Mouse (Mus musculus): ENCODE data around the gene Actn2.

DNA sequence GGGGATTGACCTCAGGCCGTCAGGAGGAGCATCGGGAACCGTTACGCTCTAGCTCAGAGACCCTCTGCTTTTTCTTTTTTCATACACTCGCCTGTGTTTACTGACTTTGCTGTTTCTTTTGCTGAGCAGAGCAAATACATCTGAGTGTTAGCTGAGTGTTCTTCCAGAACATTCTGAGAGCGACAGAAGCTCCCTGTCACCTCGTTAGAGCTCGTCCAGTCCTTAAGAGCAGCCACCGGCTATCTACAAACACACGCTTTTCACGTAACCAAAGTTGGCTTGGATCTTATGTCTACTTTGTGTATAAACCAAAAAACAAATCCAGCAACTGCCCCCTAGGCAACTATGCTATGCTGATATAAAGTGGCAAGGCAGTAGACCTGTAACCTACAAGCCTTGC is 56.0 kb downstream of the Actn2 start:
- TF ChIP-seq POLR2A (IDR thresholded peaks at IDR 0.05; ENCODE audit: insufficient read depth, low read depth, low read length) (no peak), CTCF (IDR thresholded peaks at IDR 0.05; ENCODE audit: insufficient read depth, low read depth, low read length) (no peak)
